Mouse (Mus musculus): ENCODE measurements at regions not wholly inside any gene's neighbourhood (a gene's known extent, or its start where the extent isn't known, plus 50 kb on each side); places are given as distances from the start of the nearest gene placed in this dataset.

DNA sequence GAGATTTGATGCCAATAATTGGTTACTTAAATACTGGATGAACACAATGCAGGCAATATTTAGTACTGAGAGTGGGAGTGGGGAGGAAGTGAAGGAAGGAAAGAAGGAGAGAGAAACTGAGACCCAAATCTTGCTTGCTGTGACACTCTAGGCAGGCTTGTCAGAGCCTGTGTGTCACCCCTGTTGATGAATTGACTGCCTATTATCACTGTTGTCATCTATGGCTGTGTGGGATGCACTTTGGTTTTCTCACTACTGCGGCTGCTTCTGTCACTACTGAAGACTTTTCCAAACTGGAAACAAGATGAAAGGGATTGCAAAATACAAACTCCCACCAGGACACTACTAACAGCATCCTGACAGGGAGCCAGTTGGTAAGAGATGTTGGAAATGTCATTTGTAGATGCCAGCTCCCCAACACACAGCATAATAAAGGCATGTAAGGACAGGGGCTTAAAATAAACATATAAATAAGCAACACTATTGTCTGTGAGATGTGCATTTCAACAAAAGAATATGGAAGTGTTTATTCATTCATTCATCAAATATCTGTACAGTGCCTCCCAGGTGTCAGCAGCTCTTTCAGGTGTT is 207.0 kb upstream of the Ufl1 start:
- H3K36me3 ChIP-seq: no peaks in the 10 kb centered on the region
- no peaks in the 10 kb centered on the region for H3K27me3 ChIP-seq
- no peaks in the 10 kb centered on the region for H3K9me3 ChIP-seq (replicated peaks)
- no peak for ATAC-seq (ENCODE audit: low FRiP score)
- no peak overlapping the region for H3K9ac ChIP-seq
- WGBS: 72% methylated on average over 1 of the region's 1 CpGs
- no peak overlapping the region for H3K4me2 ChIP-seq (replicated peaks)
- H3K4me3 ChIP-seq: no peak overlapping the region
- H3K27ac ChIP-seq: no peak overlapping the region
- H3K4me1 ChIP-seq: no peaks in the 10 kb centered on the region

DNA sequence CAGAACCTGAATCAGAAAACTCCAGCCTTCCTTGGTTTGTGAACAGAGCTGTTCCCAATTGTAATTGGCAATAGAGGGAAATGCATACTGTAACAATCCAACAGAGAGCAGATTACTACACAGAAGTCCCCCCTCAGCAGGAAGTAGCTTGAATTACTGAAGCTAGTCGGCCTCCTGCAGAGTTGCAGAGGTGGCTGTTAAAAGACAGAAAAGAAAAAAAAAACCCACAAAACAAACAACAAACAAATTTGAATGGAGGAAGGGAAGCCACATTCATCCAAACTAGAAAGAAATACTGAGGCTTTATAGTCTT is 202.0 kb upstream of the Ufl1 start:
- no peaks in the 10 kb centered on the region for H3K4me1 ChIP-seq
- no peaks in the 10 kb centered on the region for H3K9me3 ChIP-seq (replicated peaks)
- no peak overlapping the region for H3K4me3 ChIP-seq
- H3K9ac ChIP-seq: no peak overlapping the region
- H3K4me2 ChIP-seq (replicated peaks): no peak overlapping the region
- no peaks in the 10 kb centered on the region for H3K36me3 ChIP-seq
- WGBS: 10% methylated on average over 1 of the region's 1 CpGs
- no peak overlapping the region for H3K27ac ChIP-seq
- no peaks in the 10 kb centered on the region for H3K27me3 ChIP-seq
- no peak for ATAC-seq (ENCODE audit: low FRiP score)

DNA sequence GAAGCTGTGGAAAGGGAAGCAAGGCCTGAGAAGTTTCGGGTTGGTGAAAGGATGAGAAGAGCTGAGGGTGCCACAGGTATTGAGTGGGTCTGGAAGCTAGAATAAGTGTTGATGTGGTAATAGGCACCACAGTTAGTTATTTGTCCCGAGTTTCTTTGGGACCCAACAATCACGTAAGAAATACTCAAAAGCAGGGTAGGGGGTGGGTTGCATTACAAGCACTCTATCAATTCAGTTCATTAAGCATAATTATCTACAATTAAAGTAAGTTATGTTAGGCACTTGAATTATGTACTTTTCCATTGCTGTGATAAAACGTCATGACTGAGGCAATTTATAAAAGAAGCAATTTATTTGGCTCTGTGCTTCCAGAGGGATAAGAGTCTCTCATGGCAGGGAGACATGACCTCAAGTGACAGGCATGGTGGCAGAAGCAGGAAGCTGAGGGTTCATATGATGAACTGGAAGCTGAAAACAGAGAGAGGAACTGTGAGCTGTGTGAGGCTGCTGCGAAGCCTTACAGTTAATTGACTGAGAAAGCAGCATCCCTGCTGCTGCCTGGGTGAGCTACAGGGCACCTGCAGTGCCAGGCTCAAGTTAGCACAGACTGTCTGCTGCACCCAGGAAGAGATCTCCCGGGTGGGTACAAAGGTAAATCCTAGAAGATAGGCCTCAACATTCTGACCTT is 201.5 kb upstream of the Ufl1 start:
- no peaks in the 10 kb centered on the region for H3K27me3 ChIP-seq
- no peaks in the 10 kb centered on the region for H3K9me3 ChIP-seq (replicated peaks)
- H3K27ac ChIP-seq: no peak overlapping the region
- no peak overlapping the region for H3K9ac ChIP-seq
- H3K4me2 ChIP-seq (replicated peaks): no peak overlapping the region
- 43% methylated on average over 6 of the region's 6 CpGs for WGBS
- no peak overlapping the region for H3K4me3 ChIP-seq
- no peak for ATAC-seq (ENCODE audit: low FRiP score)
- no peaks in the 10 kb centered on the region for H3K4me1 ChIP-seq
- no peaks in the 10 kb centered on the region for H3K36me3 ChIP-seq

DNA sequence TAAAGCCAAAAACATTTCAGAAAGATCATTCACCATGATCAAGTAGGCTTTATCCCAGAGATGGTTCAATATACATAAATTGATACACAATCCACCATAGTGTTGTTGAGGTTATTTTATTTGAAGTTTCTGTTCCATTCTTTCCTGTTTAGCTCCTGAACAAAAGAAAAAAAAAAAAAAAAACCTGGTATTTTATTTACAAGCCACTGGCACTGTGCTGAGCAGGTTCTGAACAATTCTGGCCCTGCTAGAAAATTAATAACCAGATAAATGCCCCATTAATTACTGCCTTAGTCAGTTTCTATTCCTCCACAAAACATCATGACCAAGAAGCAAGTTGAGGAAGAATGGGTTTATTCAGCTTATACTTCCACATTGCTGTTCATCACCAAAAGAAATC is 191.4 kb upstream of the Ufl1 start:
- Histone ChIP-seq H3K27me3 (no peaks in the 10 kb centered on the region), H3K36me3 (no peaks in the 10 kb centered on the region), H3K9ac (no peak overlapping the region), H3K27ac (no peak overlapping the region), H3K4me1 (no peaks in the 10 kb centered on the region), H3K4me2 (replicated peaks) (no peak overlapping the region), H3K4me3 (no peak overlapping the region), H3K9me3 (replicated peaks) (no peaks in the 10 kb centered on the region)
- no peak for ATAC-seq (ENCODE audit: low FRiP score)

GRCm38 (mm10) chr4:25466490-25466889 is 184.9 kb upstream of the Ufl1 start:
- Histone ChIP-seq H3K27ac (no peak overlapping the region), H3K4me3 (no peak overlapping the region), H3K4me2 (replicated peaks) (no peak overlapping the region), H3K27me3 (no peaks in the 10 kb centered on the region), H3K9ac (no peak overlapping the region), H3K4me1 (no peaks in the 10 kb centered on the region), H3K36me3 (no peaks in the 10 kb centered on the region), H3K9me3 (replicated peaks) (no peaks in the 10 kb centered on the region)
- ATAC-seq (ENCODE audit: low FRiP score): no peak
- WGBS: 89% methylated on average over 3 of the region's 3 CpGs

- H3K36me3 ChIP-seq: no peaks in the 10 kb centered on the region
- H3K9me3 ChIP-seq (replicated peaks): no peaks in the 10 kb centered on the region
- no peak overlapping the region for H3K9ac ChIP-seq
- 52% methylated on average over 1 of the region's 1 CpGs for WGBS
- no peaks in the 10 kb centered on the region for H3K4me1 ChIP-seq
- ATAC-seq (ENCODE audit: low FRiP score): no peak
- H3K27ac ChIP-seq: no peak overlapping the region
- H3K27me3 ChIP-seq: no peaks in the 10 kb centered on the region
- no peak overlapping the region for H3K4me3 ChIP-seq
- no peak overlapping the region for H3K4me2 ChIP-seq (replicated peaks)
These were observed 183.4 kb upstream of the Ufl1 start for GRCm38 (mm10) chr4:25464792-25465590.

GRCm38 (mm10) chr4:25464069-25464468 is 182.4 kb upstream of the Ufl1 start:
- Histone ChIP-seq H3K4me2 (replicated peaks) (no peak overlapping the region), H3K4me3 (no peak overlapping the region), H3K27me3 (no peaks in the 10 kb centered on the region), H3K27ac (no peak overlapping the region), H3K4me1 (no peaks in the 10 kb centered on the region), H3K9me3 (replicated peaks) (no peaks in the 10 kb centered on the region), H3K36me3 (no peaks in the 10 kb centered on the region), H3K9ac (no peak overlapping the region)
- WGBS: 88% methylated on average over 1 of the region's 1 CpGs
- no peak for ATAC-seq (ENCODE audit: low FRiP score)

- H3K9me3 ChIP-seq (replicated peaks): no peaks in the 10 kb centered on the region
- ATAC-seq (ENCODE audit: low FRiP score): no peak
- H3K27me3 ChIP-seq: no peaks in the 10 kb centered on the region
- no peaks in the 10 kb centered on the region for H3K36me3 ChIP-seq
- H3K4me3 ChIP-seq: no peak overlapping the region
- H3K9ac ChIP-seq: no peak overlapping the region
- WGBS: 98% methylated on average over 1 of the region's 1 CpGs
- no peak overlapping the region for H3K27ac ChIP-seq
- no peak overlapping the region for H3K4me2 ChIP-seq (replicated peaks)
- no peaks in the 10 kb centered on the region for H3K4me1 ChIP-seq
These were observed 178.5 kb upstream of the Ufl1 start for GRCm38 (mm10) chr4:25460127-25460526.

DNA sequence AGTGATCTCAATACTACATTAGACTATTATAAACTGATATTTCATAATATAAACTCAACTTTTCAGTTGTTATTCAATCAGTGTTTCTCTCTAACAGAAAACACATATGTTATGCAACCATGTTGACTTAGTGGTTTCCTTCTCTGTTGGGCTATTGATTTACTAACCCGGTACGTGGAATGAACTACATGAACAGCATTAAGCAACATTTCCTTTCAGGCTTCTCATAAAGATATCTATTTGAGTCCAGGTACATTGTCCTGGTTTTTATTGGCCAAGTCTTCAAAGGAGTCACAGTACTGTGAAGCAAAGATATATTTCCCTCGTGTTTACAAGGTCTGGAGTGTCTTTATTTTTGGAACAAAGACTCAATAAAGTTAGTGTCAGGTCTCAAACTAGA is 173.1 kb upstream of the Ufl1 start:
- Histone ChIP-seq H3K4me1 (no peaks in the 10 kb centered on the region), H3K36me3 (no peaks in the 10 kb centered on the region), H3K4me3 (no peak overlapping the region), H3K4me2 (replicated peaks) (no peak overlapping the region), H3K9ac (no peak overlapping the region), H3K27me3 (no peaks in the 10 kb centered on the region), H3K9me3 (replicated peaks) (no peaks in the 10 kb centered on the region), H3K27ac (no peak overlapping the region)
- ATAC-seq (ENCODE audit: low FRiP score): no peak
- WGBS: 86% methylated on average over 3 of the region's 3 CpGs

DNA sequence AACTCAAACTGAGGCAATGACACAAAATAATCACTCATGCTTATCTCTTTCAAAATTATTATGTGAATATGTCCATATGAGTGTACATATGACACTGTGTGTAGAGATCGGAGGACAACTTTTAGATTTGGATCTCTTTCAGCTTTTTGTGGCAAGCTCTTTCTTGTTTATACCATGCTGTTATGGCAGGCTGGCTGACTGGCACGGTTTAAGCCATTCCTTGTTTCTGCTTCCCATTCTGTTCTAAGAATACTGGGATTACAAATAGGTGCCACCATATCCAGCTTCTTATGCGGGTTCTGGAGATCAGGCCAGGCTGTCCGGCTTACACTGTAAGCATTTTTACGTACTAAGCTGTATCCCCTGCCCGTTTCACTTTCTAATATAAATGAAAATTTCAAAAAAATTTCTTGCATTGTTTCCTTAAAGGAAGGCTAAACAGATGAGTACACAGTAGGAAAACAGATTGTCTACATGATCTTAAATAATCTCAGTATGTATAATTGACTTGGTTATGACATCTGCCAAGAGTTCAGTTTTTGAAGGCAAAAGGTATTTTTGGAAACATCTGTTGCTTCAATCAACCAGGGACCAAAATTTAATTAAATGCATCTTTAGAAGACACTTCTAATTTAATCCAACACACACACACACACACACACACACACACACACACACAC is 171.6 kb upstream of the Ufl1 start:
- ATAC-seq (ENCODE audit: low FRiP score): no peak
- WGBS: 92% methylated on average over 6 of the region's 6 CpGs
- H3K9me3 ChIP-seq (replicated peaks): no peaks in the 10 kb centered on the region

GRCm38 (mm10) chr4:25451865-25452264 is 170.2 kb upstream of the Ufl1 start:
- H3K4me1 ChIP-seq: no peaks in the 10 kb centered on the region
- no peak overlapping the region for H3K9ac ChIP-seq
- no peak overlapping the region for H3K4me3 ChIP-seq
- no peak overlapping the region for H3K4me2 ChIP-seq (replicated peaks)
- H3K27me3 ChIP-seq: no peaks in the 10 kb centered on the region
- no peaks in the 10 kb centered on the region for H3K9me3 ChIP-seq (replicated peaks)
- 72% methylated on average over 6 of the region's 6 CpGs for WGBS
- no peaks in the 10 kb centered on the region for H3K36me3 ChIP-seq
- no peak for ATAC-seq (ENCODE audit: low FRiP score)
- no peak overlapping the region for H3K27ac ChIP-seq

More for the DNA sequence above, 171.6 kb upstream of the Ufl1 start:
- Histone ChIP-seq H3K36me3 (no peaks in the 10 kb centered on the region), H3K27ac (no peak overlapping the region), H3K4me2 (replicated peaks) (no peak overlapping the region), H3K4me3 (no peak overlapping the region), H3K9ac (no peak overlapping the region), H3K4me1 (no peaks in the 10 kb centered on the region), H3K27me3 (no peaks in the 10 kb centered on the region)

DNA sequence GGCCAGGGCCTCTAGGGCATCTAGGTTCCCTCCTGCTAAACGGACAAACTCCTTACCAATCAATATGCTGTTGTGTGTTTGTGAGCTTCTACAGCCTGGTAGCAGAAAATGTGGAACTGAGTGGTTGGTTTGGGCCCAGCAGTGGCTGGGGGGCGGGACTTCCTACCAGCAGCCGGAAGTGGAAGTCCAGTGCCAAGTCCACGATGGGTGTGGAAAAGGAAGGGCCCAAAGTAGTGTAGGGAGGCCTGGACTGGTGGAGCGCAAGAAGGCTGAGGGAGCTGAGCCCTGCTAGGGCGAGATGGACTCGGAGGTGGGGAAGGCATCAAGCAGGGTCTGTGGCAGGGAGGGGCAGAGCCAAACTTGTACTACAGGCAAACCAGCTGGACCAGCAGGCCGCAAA is 150.6 kb upstream of the Ufl1 start:
- no peak overlapping the region for H3K27ac ChIP-seq
- H3K27me3 ChIP-seq: no peaks in the 10 kb centered on the region
- no peak overlapping the region for H3K9ac ChIP-seq
- H3K4me3 ChIP-seq: no peak overlapping the region
- H3K4me2 ChIP-seq (replicated peaks): no peak overlapping the region
- H3K9me3 ChIP-seq (replicated peaks): no peaks in the 10 kb centered on the region
- no peaks in the 10 kb centered on the region for H3K4me1 ChIP-seq
- no peaks in the 10 kb centered on the region for H3K36me3 ChIP-seq
- no peak for ATAC-seq (ENCODE audit: low FRiP score)
- WGBS: 90% methylated on average over 8 of the region's 8 CpGs
